Mouse (Mus musculus) heart, embryonic 12.5 days (tissue): Measurements from ENCODE around the gene Gm20388. TPM values are rescaled to one million over a fixed set of nuclear protein-coding genes. Genes with fewer than 3 reads are reported as not detected.

Experiments used
- ATAC-seq: fragments of 200-750 bp; cut with Nextera tagmentation; 2 replicates; pipeline ENCODE4 v1.8.0; 2017; ENCODE audit warnings: moderate TSS enrichment, moderate library complexity; ENCODE audit not compliant: insufficient number of reproducible peaks, low FRiP score
- H3K27ac ChIP-seq: fragments of 300-500 bp; sonication (generic); 2 replicates; pipeline ENCODE4 v1.5.1; 2016; ENCODE audit warnings: mild to moderate bottlenecking, moderate library complexity; ENCODE audit not compliant: poor library complexity, severe bottlenecking
- H3K27me3 ChIP-seq: fragments of 300-500 bp; sonication (generic); replicated peaks from 2 replicates; pipeline ENCODE4 v1.6.1; 2016; ENCODE audit warnings: mild to moderate bottlenecking, moderate library complexity
- H3K36me3 ChIP-seq: fragments of 300-500 bp; sonication (generic); 2 replicates; pipeline ENCODE4 v1.6.1; 2016; ENCODE audit warnings: mild to moderate bottlenecking, moderate library complexity
- H3K4me1 ChIP-seq: fragments of 300-500 bp; sonication (generic); replicated peaks from 2 replicates; pipeline ENCODE4 v1.6.1; 2016; ENCODE audit warnings: mild to moderate bottlenecking
- H3K4me2 ChIP-seq: fragments of 300-500 bp; sonication (generic); 2 replicates; pipeline ENCODE4 v1.6.1; 2016; ENCODE audit warnings: mild to moderate bottlenecking, moderate library complexity
- H3K4me3 ChIP-seq: fragments of 300-500 bp; sonication (generic); 2 replicates; pipeline ENCODE4 v1.5.1; 2016; ENCODE audit warnings: mild to moderate bottlenecking
- H3K9ac ChIP-seq: fragments of 300-500 bp; sonication (generic); 2 replicates; pipeline ENCODE4 v1.6.1; 2016; ENCODE audit warnings: mild to moderate bottlenecking, moderate library complexity
- H3K9me3 ChIP-seq: fragments of 300-500 bp; sonication (generic); replicated peaks from 2 replicates; pipeline ENCODE4 v1.6.1; 2016; ENCODE audit warnings: mild to moderate bottlenecking, moderate library complexity
- WGBS: fragments of 180-500 bp; shearing (Covaris S2); methylation state at CpG from one replicate; pipeline ENCODE4 v1.1.7; 2016; 5-methylcytosine and 5-hydroxymethylcytosine counted together
- polyA plus RNA-seq: library from polyadenylated mRNA; unstranded; fragments of >200 nt; fragmentation: Nextera tagmentation; extraction: Ambion mirVana; gene quantifications from 2 replicates; pipeline ENCODE4 v1.2.1, GENCODE M21; 2016

Gene Gm20388
- polyA plus RNA-seq, 1 experiment from 2014 or later, result not detected

GRCm38 (mm10) chr8:123717104-123717503 lies 3806.5 kb downstream of the Gm20388 start:
- no peaks in the 10 kb centered on the region for H3K36me3 ChIP-seq
- no peaks in the 10 kb centered on the region for H3K27me3 ChIP-seq
- no peak overlapping the region for H3K4me2 ChIP-seq
- peak; percentile 69 for ATAC-seq
- WGBS, result 28% methylated on average over 2 of the region's 2 CpGs
- peaks cover 56% of the 10 kb centered on the region for H3K4me1 ChIP-seq
- H3K4me3 ChIP-seq, result no peak overlapping the region
- peak overlapping the region; percentile 77 for H3K27ac ChIP-seq
- no peaks in the 10 kb centered on the region for H3K9me3 ChIP-seq
- no peak overlapping the region for H3K9ac ChIP-seq

- Histone ChIP-seq H3K4me2 (no peak overlapping the region; the same call in 1 of the 2 replicates), H3K36me3 (no peaks in the 10 kb centered on the region), H3K9ac (peak overlapping the region; percentile 30; the same call in 1 of the 2 replicates), H3K4me1 (peaks cover 62% of the 10 kb centered on the region), H3K9me3 (no peaks in the 10 kb centered on the region), H3K27me3 (no peaks in the 10 kb centered on the region), H3K4me3 (no peak overlapping the region), H3K27ac (peak overlapping the region; percentile 77)
- WGBS, result 50% methylated on average over 15 of the region's 15 CpGs
- peak; percentile 87 for ATAC-seq
These were observed 3807.2 kb downstream of the Gm20388 start for GRCm38 (mm10) chr8:123717516-123718490.

DNA sequence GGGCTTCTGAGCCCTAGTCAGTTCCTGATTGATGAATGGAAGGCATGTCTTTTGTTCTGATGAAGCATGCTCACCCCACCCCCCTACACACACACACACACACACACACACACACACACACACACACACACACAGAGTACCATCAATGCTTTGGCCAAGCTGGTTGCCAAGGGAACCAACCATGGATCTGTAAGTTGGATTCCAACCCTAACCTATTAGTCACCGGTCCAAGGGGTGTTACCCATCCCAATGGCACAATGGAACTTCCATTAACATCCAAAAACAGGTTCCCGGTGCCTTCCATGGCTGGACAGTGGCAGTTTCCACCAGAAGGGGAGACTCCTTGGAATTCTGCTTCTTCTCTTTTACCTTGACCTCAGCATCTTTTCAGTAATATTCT lies 3808.1 kb downstream of the Gm20388 start:
- Histone ChIP-seq H3K27ac (no peak overlapping the region), H3K4me1 (peaks cover 65% of the 10 kb centered on the region)
- 88% methylated on average over 2 of the region's 2 CpGs for WGBS

GRCm38 (mm10) chr8:123719280-123719679 lies 3808.6 kb downstream of the Gm20388 start:
- ATAC-seq, result no peak
- H3K4me3 ChIP-seq, result no peak overlapping the region
- no peak overlapping the region for H3K4me2 ChIP-seq
- H3K4me1 ChIP-seq, result peaks cover 65% of the 10 kb centered on the region
- no peak overlapping the region for H3K27ac ChIP-seq
- 68% methylated on average over 6 of the region's 6 CpGs for WGBS
- H3K27me3 ChIP-seq, result no peaks in the 10 kb centered on the region
- no peak overlapping the region for H3K9ac ChIP-seq
- H3K9me3 ChIP-seq, result no peaks in the 10 kb centered on the region
- no peaks in the 10 kb centered on the region for H3K36me3 ChIP-seq

More for the DNA sequence above, 3808.1 kb downstream of the Gm20388 start:
- Histone ChIP-seq H3K4me2 (no peak overlapping the region), H3K9me3 (no peaks in the 10 kb centered on the region), H3K36me3 (no peaks in the 10 kb centered on the region), H3K27me3 (no peaks in the 10 kb centered on the region), H3K9ac (no peak overlapping the region), H3K4me3 (no peak overlapping the region)
- no peak for ATAC-seq

DNA sequence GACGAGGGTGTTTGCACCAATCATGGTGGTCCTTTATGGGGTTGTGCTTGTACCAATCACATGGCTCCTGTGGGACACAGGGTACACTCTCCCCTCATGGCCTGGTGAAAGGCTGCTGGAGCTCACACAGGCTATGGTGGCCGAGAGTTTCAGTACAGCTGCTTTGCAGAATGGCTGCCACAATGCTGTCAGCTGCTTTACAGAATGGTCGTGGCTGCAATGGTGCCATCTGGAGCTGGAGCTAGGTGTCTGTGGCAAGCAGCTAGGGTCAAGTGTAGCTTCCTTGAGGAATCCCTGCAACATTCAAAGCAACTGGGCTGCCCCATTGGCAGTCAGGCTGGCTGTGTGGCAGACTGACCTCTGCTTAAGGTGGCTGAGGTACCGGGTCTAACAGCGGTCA lies 3809.2 kb downstream of the Gm20388 start:
- 73% methylated on average over 5 of the region's 5 CpGs for WGBS

DNA sequence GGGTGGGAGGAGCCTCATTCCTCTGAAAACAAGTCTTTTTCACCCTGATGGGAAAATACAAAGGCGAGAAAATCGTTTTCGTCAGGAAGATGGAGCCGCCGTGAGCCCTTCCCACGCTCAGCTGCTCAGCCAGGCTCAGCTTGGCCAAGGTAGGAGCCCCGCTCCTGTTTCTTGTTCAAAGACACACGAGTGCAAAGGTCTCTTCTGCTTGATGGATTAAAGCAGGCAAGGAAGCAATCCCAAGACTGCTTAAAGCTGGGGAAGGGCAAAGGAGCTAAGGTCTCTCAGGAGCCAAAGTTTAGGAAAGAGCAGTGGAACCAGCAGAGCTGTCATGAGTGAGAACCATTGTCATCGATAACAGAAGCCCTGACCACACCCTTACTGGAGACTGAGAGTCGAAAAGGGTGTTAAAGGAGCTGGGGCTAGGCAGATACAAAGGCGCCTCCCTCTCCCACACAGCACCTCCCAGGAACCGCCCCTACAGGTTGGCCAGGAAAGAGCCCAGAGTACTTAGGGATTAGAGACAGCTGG lies 3809.9 kb downstream of the Gm20388 start:
- H3K4me2 ChIP-seq, result no peak overlapping the region
- peaks cover 58% of the 10 kb centered on the region for H3K4me1 ChIP-seq
- no peaks in the 10 kb centered on the region for H3K27me3 ChIP-seq
- H3K9ac ChIP-seq, result no peak overlapping the region
- 32% methylated on average over 12 of the region's 12 CpGs for whole genome bisulfite sequencing
- H3K36me3 ChIP-seq, result no peaks in the 10 kb centered on the region
- no peak overlapping the region for H3K27ac ChIP-seq
- H3K4me3 ChIP-seq, result no peak overlapping the region
- no peak for ATAC-seq
- H3K9me3 ChIP-seq, result no peaks in the 10 kb centered on the region

More for the DNA sequence above, 3809.2 kb downstream of the Gm20388 start:
- ATAC-seq, result no peak
- no peak overlapping the region for H3K4me2 ChIP-seq
- H3K4me1 ChIP-seq, result peaks cover 65% of the 10 kb centered on the region
- H3K36me3 ChIP-seq, result no peaks in the 10 kb centered on the region
- H3K27me3 ChIP-seq, result no peaks in the 10 kb centered on the region
- H3K9ac ChIP-seq, result no peak overlapping the region
- H3K4me3 ChIP-seq, result no peak overlapping the region
- H3K9me3 ChIP-seq, result no peaks in the 10 kb centered on the region
- no peak overlapping the region for H3K27ac ChIP-seq

DNA sequence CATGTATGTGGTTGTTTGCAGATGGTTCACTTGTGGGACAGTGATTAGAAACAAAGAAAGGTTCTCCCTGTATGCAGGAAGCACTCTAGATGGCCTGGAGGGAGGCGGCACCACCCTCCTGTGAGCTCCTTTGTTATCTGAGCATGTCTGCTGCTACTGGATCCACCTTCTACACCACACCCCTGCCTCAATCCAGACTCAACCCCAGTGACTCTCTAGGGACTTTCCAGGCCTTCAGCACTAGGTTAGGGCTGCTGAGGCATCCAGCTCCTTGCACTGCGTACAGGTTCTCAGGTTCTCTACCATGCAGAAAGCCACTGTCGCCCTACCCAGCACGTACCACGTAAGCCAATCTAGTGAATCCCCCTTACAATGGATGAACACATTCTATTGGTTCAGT lies 3811.6 kb downstream of the Gm20388 start:
- 81% methylated on average over 5 of the region's 5 CpGs for WGBS
- H3K9ac ChIP-seq, result no peak overlapping the region
- ATAC-seq, result no peak
- H3K4me3 ChIP-seq, result no peak overlapping the region
- H3K9me3 ChIP-seq, result no peaks in the 10 kb centered on the region
- no peaks in the 10 kb centered on the region for H3K36me3 ChIP-seq
- H3K27me3 ChIP-seq, result no peaks in the 10 kb centered on the region
- H3K4me1 ChIP-seq, result peaks cover 41% of the 10 kb centered on the region
- H3K27ac ChIP-seq, result no peak overlapping the region
- H3K4me2 ChIP-seq, result no peak overlapping the region

- no peak for ATAC-seq
- Histone ChIP-seq H3K27ac (no peak overlapping the region), H3K9ac (no peak overlapping the region), H3K9me3 (no peaks in the 10 kb centered on the region), H3K36me3 (no peaks in the 10 kb centered on the region), H3K4me3 (no peak overlapping the region), H3K4me2 (no peak overlapping the region), H3K27me3 (no peaks in the 10 kb centered on the region), H3K4me1 (peaks cover 32% of the 10 kb centered on the region)
- WGBS, result 85% methylated on average over 10 of the region's 10 CpGs
These were observed 3814.1 kb downstream of the Gm20388 start for GRCm38 (mm10) chr8:123724752-123725151.

DNA sequence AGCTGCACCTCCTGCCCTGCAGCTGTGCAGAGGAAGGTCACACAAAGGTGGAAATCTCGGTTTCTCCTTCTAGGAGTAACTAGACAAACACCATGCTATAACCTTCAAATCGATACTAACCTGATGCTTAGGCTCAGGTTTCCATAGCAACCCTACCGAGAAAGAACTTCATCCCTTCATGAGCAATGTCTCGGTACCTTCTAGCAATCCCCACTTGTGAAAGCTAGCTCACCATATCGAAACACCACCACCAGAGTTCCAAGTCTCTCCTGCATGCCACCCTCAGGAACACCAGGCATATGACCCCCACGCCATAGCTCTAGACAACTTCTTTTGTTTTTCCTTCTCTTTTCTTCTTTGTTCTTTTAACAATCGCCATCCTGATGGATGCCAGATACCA lies 3814.6 kb downstream of the Gm20388 start:
- H3K27ac ChIP-seq, result no peak overlapping the region
- no peak overlapping the region for H3K4me3 ChIP-seq
- no peak overlapping the region for H3K9ac ChIP-seq
- H3K27me3 ChIP-seq, result no peaks in the 10 kb centered on the region
- no peaks in the 10 kb centered on the region for H3K9me3 ChIP-seq
- H3K4me2 ChIP-seq, result no peak overlapping the region
- H3K36me3 ChIP-seq, result no peaks in the 10 kb centered on the region
- peaks cover 35% of the 10 kb centered on the region for H3K4me1 ChIP-seq
- no peak for ATAC-seq
- WGBS, result 76% methylated on average over 7 of the region's 7 CpGs

GRCm38 (mm10) chr8:123726759-123727158 lies 3816.1 kb downstream of the Gm20388 start:
- Histone ChIP-seq H3K27me3 (0 out of 2 replicates have a peak, but pooled peaks cover 3% of the 10 kb centered on the region), H3K4me2 (no peak overlapping the region), H3K9me3 (no peaks in the 10 kb centered on the region), H3K4me1 (peaks cover 39% of the 10 kb centered on the region), H3K36me3 (no peaks in the 10 kb centered on the region), H3K9ac (no peak overlapping the region), H3K4me3 (no peak overlapping the region), H3K27ac (no peak overlapping the region)
- 86% methylated on average over 6 of the region's 6 CpGs for WGBS
- no peak for ATAC-seq

DNA sequence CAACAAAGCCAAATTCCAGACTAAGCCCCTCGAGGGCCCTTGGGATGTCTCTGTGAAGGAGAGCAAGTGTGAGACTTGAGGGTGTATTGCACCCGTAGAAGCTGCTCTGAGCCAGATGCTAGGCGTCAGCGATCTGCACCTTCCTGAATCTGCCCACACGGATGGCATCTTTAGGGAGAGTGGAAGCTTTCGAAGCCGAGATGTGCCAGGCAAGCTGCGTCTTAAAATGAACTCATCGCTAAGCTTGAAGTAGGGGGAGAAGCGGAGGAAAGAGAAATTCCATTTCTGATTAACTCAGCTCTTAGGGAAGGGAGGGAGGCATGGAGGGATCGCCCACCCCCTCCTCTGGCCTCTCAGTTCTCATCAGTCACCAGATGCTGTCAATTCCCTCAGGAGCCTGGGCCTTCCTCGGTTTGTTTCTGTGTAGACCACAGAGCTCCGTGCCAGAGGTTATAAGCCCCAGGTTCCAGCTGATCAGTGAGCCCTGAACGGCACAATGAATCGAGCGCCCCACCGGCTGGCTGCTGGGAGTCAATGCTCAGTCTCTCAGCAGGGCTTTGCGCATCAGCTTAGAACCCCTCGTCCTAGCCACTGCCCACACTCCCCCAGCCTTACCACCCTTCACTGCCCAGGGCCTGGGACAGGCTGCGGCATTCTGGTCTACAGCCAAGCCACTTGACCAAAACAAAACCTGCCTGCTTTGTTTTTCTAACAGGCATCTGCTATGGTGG lies 3818.6 kb downstream of the Gm20388 start:
- peak overlapping the region; percentile 45 for H3K4me2 ChIP-seq
- no peak overlapping the region for H3K4me3 ChIP-seq
- peak overlapping the region; percentile 40 for H3K9ac ChIP-seq
- ATAC-seq, result 0 out of 2 replicates have a peak, but pooled peaks have one; percentile 18
- no peak overlapping the region for H3K27ac ChIP-seq
- H3K9me3 ChIP-seq, result no peaks in the 10 kb centered on the region
- H3K36me3 ChIP-seq, result no peaks in the 10 kb centered on the region
- H3K4me1 ChIP-seq, result peaks cover 37% of the 10 kb centered on the region
- H3K27me3 ChIP-seq, result 0 out of 2 replicates have a peak, but pooled peaks cover 3% of the 10 kb centered on the region
- WGBS, result 22% methylated on average over 20 of the region's 20 CpGs
